Mouse (Mus musculus) B cell, adult 62 days (primary cell): ENCODE results near the gene Calcoco2. TPM values are rescaled to one million over a fixed set of nuclear protein-coding genes. Genes with fewer than 3 reads are reported as not detected.

Experiments used
- total RNA-seq: library from RNA; stranded (reverse); gene quantifications from 4 replicates; pipeline ENCODE4 v1.2.4, GENCODE M21; 2023

Gene Calcoco2
- total RNA-seq, result not detected in 4 replicates

GRCm38 (mm10) chr11:96111751-96112150, at the start of gene Calcoco2:
TSS of gene Calcoco2 (minus strand) at chr11:96111964.

GRCm38 (mm10) chr11:96133239-96133865, 21.6 kb upstream of the Calcoco2 start, which contains the start of gene Ttll6:
TSS of gene Ttll6 (plus strand) at chr11:96133786.

GRCm38 (mm10) chr11:96075509-96076220, 36.1 kb downstream of the Calcoco2 start, which contains the start of gene Atp5g1:
TSS of gene Atp5g1 (minus strand) at chr11:96075670.

DNA sequence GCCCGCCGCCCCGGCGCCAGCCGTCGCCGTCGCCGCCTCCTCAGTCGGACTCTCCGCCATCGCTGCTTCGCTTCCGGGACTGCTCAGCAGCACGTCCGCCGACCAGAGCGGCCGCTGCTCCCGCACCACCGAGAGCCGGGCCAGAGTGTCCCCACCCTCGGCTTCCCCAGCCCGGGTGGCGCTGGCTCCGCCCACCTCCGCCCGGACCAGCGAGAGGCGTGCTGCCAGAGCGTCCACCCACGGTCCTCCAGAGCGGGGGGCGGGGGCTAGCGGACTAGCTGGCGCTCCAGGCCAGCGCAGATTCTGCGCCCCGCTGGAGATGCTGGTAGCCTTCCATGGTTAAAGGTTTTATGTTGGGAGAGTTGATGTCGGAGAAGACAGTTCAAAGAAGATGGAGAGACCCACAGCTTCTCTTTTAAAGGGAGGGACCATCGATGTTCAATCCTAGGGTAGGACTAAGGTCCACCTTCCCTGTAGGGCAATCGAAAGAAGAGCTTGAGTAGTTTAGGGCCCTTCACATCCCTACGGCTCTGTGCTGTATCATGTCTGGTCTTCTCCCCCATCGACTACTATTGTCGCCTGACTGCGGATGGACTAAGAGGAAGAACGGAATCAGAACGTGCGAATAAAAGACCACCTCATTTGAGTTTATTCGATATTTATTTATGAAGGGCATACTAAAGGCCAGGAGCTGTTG, 46.4 kb downstream of the Calcoco2 start, which contains the start of gene Ube2z:
Ube2z (minus strand) TSS at position 174 of the 697 bp plus-strand sequence.

Other genes starting within 250 kb of the Calcoco2 start
- 0.31 to 1.2 TPM (median 0.89 TPM) in 3 of 4 replicates, not detected in the other for gene B4galnt2, start 197.1 kb downstream of the Calcoco2 start, total RNA-seq
- gene Igf2bp1, start 106.0 kb downstream of the Calcoco2 start, total RNA-seq, result not detected in 4 replicates
- gene Gip, start 87.4 kb downstream of the Calcoco2 start, total RNA-seq, result not detected in 4 replicates
- gene Snf8, start 77.1 kb downstream of the Calcoco2 start, total RNA-seq, result 55.9 to 63.2 TPM (median 59.9 TPM) in 4 replicates
- gene Ube2z, start 46.6 kb downstream of the Calcoco2 start, total RNA-seq, result 50.6 to 51.5 TPM (median 51.0 TPM) in 4 replicates
- 90.4 to 106 TPM (median 95.4 TPM) in 4 replicates for gene Atp5g1, start 36.3 kb downstream of the Calcoco2 start, total RNA-seq
- gene Ttll6, start 21.8 kb upstream of the Calcoco2 start, total RNA-seq, result not detected in 4 replicates
- not detected in 4 replicates for gene Hoxb13, start 82.4 kb upstream of the Calcoco2 start, total RNA-seq
- gene Hoxb9, start 159.5 kb upstream of the Calcoco2 start, total RNA-seq, result not detected in 4 replicates
- gene Hoxb8, start 169.9 kb upstream of the Calcoco2 start, total RNA-seq, result not detected in 4 replicates
- gene Hoxb7, start 174.7 kb upstream of the Calcoco2 start, total RNA-seq, result not detected in 4 replicates
- not detected in 4 replicates for gene Hoxb6, start 180.5 kb upstream of the Calcoco2 start, total RNA-seq
- gene Hoxb5, start 191.4 kb upstream of the Calcoco2 start, total RNA-seq, result not detected in 4 replicates
- 1.3 to 2.5 TPM (median 1.6 TPM) in 4 replicates for gene Hoxb4, start 206.3 kb upstream of the Calcoco2 start, total RNA-seq
- 0.38 to 0.43 TPM in 2 of 4 replicates, not detected in the others for gene Hoxb3, start 211.4 kb upstream of the Calcoco2 start, total RNA-seq
- not detected in 4 replicates for gene Hoxb2, start 238.6 kb upstream of the Calcoco2 start, total RNA-seq